Mouse (Mus musculus) heart, postnatal 10 days (tissue): ENCODE data around the gene Syne1. TPM values are rescaled to one million over a fixed set of nuclear protein-coding genes. Genes with fewer than 3 reads are reported as not detected.

Experiments
- DNase-seq, 2 experiments: peaks; one replicate each; pipeline ENCODE4 v3.0.0; 2021
- intact Hi-C: fragments of 180-260 bp; cut with DNase I; formaldehyde crosslinking; loops from one replicate; pipeline ENCODE4 v1.15.1; 2025
- total RNA-seq, 2 experiments: library from RNA; stranded (reverse); gene quantifications; 2 replicates each; pipeline ENCODE4 v1.2.3; 2021

The Syne1 gene
- 10 to 100 TPM; 76.4 to 85.9 TPM for total RNA-seq

- DNase-seq, result no peak
- intact Hi-C loops, result loop anchor here (10.0 kb wide), 1 partner anchor 237 kb away; no protein-coding TSS in a partner anchor
These were observed at the start of gene Syne1 for GRCm38 (mm10) chr10:5551382-5551781. Gene Syne1 (minus strand): TSS chr10:5551482.

- peak; percentile 71 to 86 for DNase-seq
- intact Hi-C loops, result loop anchor here (1.0 kb wide), 1 partner anchor 190 kb away; no protein-coding TSS in a partner anchor
These were observed 48.8 kb upstream of the Syne1 start for GRCm38 (mm10) chr10:5600123-5600522.

DNA sequence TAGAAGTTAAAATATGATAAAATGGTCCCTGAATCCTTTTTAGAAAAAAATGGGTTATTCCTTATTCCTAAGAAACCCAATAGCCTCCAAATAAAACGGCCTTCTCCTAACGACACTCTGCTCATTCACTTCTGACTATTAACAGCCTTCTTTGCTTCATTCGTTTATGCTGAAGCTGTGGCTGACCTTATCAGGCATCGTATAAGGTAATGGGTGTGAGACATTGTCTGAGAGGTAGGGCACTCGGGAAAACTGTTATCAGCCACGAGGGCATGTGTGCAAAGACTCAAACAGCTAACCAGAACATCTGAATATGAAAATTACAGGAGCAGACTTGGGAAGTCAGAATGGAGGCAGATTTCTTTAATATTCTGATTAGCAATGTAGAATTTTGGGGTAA, 45.3 kb upstream of the Syne1 start:
- intact Hi-C loops, result loop anchor here (5.0 kb wide), 1 partner anchor 36 kb away; no protein-coding TSS in a partner anchor
- no peak for DNase-seq

- intact Hi-C loops, result loop anchor here (5.0 kb wide), 1 partner anchor 82 kb away; no protein-coding TSS in a partner anchor
- DNase-seq, result no peak
These were observed 43.2 kb upstream of the Syne1 start for GRCm38 (mm10) chr10:5594457-5594856.

GRCm38 (mm10) chr10:5593464-5593863, 42.2 kb upstream of the Syne1 start, which contains the start of gene Myct1:
Gene Myct1 (plus strand): TSS chr10:5593775.
- intact Hi-C loops, result loop anchor here (5.0 kb wide), 1 partner anchor 81 kb away; no protein-coding TSS in a partner anchor
- peak; percentile 34 to 37 for DNase-seq

DNA sequence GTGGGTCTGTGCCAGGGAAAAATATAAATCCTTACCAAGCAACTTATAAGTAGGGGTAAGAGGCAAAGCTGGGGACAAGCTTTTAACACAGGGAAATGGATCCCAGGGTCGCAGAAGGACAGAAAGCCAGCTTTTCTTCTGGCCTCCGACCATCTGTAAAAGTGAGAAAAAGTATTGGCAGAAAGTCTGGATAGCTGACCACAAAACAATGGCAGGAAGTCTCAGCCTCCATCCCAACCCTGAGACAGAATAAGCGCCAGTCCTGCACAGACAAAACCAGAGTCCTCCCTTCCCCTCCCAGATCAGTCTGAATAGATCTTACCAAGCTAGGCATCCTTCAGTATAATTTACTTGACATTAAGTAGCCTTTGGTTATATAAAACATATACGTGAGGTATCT, 40.7 kb upstream of the Syne1 start:
- DNase-seq, result peak; percentile 45 to 53
- intact Hi-C loops, result loop anchor here (5.0 kb wide), 1 partner anchor 80 kb away; no protein-coding TSS in a partner anchor

GRCm38 (mm10) chr10:5591061-5591460, 39.8 kb upstream of the Syne1 start:
- DNase-seq, result no peak
- intact Hi-C loops, result loop anchor here (5.0 kb wide), 1 partner anchor 79 kb away; no protein-coding TSS in a partner anchor

DNA sequence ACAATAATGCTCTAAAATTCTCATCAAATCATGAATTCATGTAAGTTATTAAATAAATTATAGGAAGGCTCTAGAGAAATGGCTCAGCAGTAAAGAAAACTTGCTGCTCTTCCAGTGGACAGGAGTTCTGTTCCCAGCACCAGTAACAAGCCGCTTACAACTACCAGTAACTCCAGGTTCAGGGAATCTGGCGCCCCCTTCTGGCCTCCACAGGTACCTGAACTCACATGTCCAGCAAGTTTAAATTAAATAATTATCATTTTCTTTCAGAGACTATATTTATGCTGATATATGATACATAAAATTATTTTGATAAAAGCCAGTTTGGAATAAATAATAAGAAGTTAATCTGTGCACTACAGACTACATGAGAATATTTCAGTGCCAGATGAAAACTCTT, 22.0 kb upstream of the Syne1 start:
- DNase-seq, result no peak
- intact Hi-C loops, result no loop called here

- DNase-seq, result no peak
- intact Hi-C loops, result no loop called here
These were observed 20.1 kb upstream of the Syne1 start for GRCm38 (mm10) chr10:5571332-5571731.

DNA sequence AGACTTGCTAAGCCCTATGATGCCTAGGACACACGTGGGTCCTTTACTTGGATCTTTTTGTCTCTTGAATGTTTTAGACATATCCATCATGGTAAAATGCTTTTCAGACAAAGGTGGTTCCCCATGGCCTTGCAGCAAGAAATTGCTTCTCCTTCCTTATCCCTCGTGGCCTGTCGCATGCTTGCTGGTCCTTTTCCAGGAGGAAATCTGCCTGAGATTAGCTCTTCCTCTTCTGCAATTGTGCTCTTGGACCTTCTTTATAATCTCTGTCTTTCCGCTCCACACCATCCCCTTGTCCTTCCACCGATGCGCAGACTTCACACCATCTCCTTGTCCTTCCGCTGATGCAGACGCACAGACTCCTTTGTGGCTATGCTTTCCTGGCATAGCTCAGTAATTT, 18.8 kb upstream of the Syne1 start:
- intact Hi-C loops, result no loop called here
- DNase-seq, result no peak

GRCm38 (mm10) chr10:5568991-5569390, 17.7 kb upstream of the Syne1 start:
- intact Hi-C loops, result no loop called here
- no peak for DNase-seq

DNA sequence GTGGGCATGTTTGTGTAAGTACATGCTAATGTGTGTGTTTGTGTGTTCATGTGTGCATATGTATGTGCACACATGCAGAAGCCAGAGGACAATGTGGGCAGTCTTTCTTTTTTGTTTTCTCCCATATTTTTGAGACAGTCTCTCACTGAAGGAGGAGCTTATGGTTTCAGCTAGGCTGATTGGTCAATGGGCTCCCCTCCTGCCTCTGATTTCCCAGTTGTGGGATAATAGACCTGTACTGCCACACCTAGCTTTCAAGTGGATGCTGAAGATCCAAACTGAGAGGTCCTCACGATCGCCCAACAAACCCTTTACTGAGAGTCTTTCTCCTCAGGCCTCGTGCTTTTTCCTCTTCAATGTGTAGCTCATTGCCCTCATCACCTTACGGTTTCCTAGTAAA, 10.4 kb upstream of the Syne1 start:
- intact Hi-C loops, result no loop called here
- no peak for DNase-seq

- DNase-seq, result no peak
- intact Hi-C loops, result no loop called here
These were observed 9.2 kb upstream of the Syne1 start for GRCm38 (mm10) chr10:5560526-5560925.

DNA sequence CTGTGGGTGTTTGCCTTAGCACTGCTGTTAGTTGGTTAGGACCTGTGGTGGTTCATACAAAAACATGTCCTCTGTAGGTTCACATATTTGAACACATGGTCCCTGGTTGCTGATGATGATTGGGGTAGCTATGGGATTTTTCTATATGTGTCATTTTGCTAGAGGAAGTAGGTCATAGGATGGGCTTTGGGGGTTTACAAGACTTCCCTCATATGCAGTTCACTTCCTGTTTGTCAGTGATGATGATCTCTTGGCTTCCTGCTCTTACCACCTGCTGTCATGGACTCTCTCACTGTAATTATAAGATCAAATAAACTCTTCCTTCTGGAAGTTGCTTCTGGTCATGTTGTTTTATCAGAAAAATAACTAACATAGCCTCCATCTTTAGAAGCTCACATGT, 7.5 kb upstream of the Syne1 start:
- DNase-seq, result no peak
- intact Hi-C loops, result loop anchor here (10.0 kb wide), 1 partner anchor 244 kb away; no protein-coding TSS in a partner anchor

- DNase-seq, result peak in 1 of 2 experiments; percentile 15
- intact Hi-C loops, result loop anchor here (1.0 to 10.0 kb wide), 3 partner anchors 43 to 240 kb away; no protein-coding TSS in a partner anchor
These were observed 3.7 kb upstream of the Syne1 start for GRCm38 (mm10) chr10:5554941-5555340.

- DNase-seq, result peak; percentile 40 to 42
- intact Hi-C loops, result loop anchor here (10.0 kb wide), 1 partner anchor 236 kb away; no protein-coding TSS in a partner anchor
These were observed 887 bp downstream of the Syne1 start for GRCm38 (mm10) chr10:5550168-5551021.

GRCm38 (mm10) chr10:5549871-5550167, 1.5 kb downstream of the Syne1 start:
- peak; percentile 8 to 11 for DNase-seq
- intact Hi-C loops, result loop anchor here (10.0 kb wide), 1 partner anchor 235 kb away; no protein-coding TSS in a partner anchor

- intact Hi-C loops, result no loop called here
- no peak for DNase-seq
These were observed 2.6 kb downstream of the Syne1 start for GRCm38 (mm10) chr10:5548651-5549050.

GRCm38 (mm10) chr10:5547769-5548168, 3.5 kb downstream of the Syne1 start:
- intact Hi-C loops, result no loop called here
- no peak for DNase-seq

- intact Hi-C loops, result no loop called here
- DNase-seq, result no peak
These were observed 4.9 kb downstream of the Syne1 start for GRCm38 (mm10) chr10:5546428-5546827.

DNA sequence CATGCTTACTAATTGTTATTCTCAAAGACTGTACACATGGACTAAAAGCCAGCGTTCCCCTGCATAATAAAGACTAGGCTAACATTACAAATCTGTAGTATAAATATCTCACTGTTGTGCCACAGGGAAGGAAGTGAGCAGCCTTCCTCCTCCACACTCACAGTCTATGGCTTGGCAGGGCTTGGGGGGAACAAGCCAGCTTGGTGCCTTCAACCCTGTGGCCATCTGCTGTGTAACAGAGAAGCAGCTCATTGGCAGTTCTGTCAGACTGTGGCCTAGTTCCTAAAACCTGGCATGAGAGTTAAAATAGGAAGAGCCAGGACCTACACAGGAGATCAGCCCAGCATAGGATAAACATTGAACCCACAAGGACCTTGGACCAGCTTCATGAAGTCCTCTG, 23.0 kb downstream of the Syne1 start:
- intact Hi-C loops, result no loop called here
- DNase-seq, result peak in 1 of 2 experiments; percentile 4

GRCm38 (mm10) chr10:5527634-5528033, 23.6 kb downstream of the Syne1 start:
- intact Hi-C loops, result no loop called here
- DNase-seq, result no peak
